Mouse (Mus musculus) limb, embryonic 15.5 days (tissue): Measurements from ENCODE around the gene Psmd3. TPM values are rescaled to one million over a fixed set of nuclear protein-coding genes. Genes with fewer than 3 reads are reported as not detected.
"Not testable (repeated sequence)": the region's sequence is repeated elsewhere in the genome, so short reads cannot be mapped to it uniquely, and the experiment has no call there.

Source experiments
- ATAC-seq: fragments of 200-750 bp; cut with Nextera tagmentation; 2 replicates; pipeline ENCODE4 v1.8.0; 2017; ENCODE audit warnings: low read depth, moderate TSS enrichment; ENCODE audit not compliant: insufficient number of reproducible peaks, low FRiP score, low TSS enrichment
- H3K27ac ChIP-seq: fragments of 300-500 bp; sonication (generic); 2 replicates; pipeline ENCODE4 v1.5.1; 2015; ENCODE audit warnings: moderate library complexity, mild to moderate bottlenecking, inconsistent platforms
- H3K27me3 ChIP-seq: fragments of 300-500 bp; sonication (generic); 2 replicates; pipeline ENCODE4 v1.6.1; 2015; ENCODE audit warnings: inconsistent platforms
- H3K36me3 ChIP-seq: fragments of 300-500 bp; sonication (generic); 2 replicates; pipeline ENCODE4 v1.6.1; 2015; ENCODE audit warnings: inconsistent platforms
- H3K4me1 ChIP-seq: fragments of 300-500 bp; sonication (generic); 2 replicates; pipeline ENCODE4 v1.6.1; 2015; ENCODE audit warnings: inconsistent platforms
- H3K4me2 ChIP-seq: fragments of 300-500 bp; sonication (generic); 2 replicates; pipeline ENCODE4 v1.6.1; 2015; ENCODE audit warnings: mild to moderate bottlenecking, inconsistent platforms
- H3K4me3 ChIP-seq: fragments of 300-500 bp; sonication (generic); 2 replicates; pipeline ENCODE4 v1.5.1; 2015; ENCODE audit warnings: mild to moderate bottlenecking, inconsistent platforms
- H3K9ac ChIP-seq: fragments of 300-500 bp; sonication (generic); 2 replicates; pipeline ENCODE4 v1.6.1; 2015; ENCODE audit warnings: inconsistent platforms
- H3K9me3 ChIP-seq: fragments of 300-500 bp; sonication (generic); 2 replicates; pipeline ENCODE4 v1.6.1; 2016; ENCODE audit warnings: inconsistent platforms
- WGBS: fragments of 180-500 bp; shearing (Covaris S2); methylation state at CpG from one replicate; pipeline ENCODE4 v1.1.7; 2015; 5-methylcytosine and 5-hydroxymethylcytosine counted together
- polyA plus RNA-seq: library from polyadenylated mRNA; unstranded; fragments of >200 nt; fragmentation: Nextera tagmentation; extraction: Ambion mirVana; gene quantifications from 2 replicates; pipeline ENCODE4 v1.2.1, GENCODE M21; 2015

Psmd3 gene
- polyA plus RNA-seq, 1 experiment from 2014 or later: 197 TPM

DNA sequence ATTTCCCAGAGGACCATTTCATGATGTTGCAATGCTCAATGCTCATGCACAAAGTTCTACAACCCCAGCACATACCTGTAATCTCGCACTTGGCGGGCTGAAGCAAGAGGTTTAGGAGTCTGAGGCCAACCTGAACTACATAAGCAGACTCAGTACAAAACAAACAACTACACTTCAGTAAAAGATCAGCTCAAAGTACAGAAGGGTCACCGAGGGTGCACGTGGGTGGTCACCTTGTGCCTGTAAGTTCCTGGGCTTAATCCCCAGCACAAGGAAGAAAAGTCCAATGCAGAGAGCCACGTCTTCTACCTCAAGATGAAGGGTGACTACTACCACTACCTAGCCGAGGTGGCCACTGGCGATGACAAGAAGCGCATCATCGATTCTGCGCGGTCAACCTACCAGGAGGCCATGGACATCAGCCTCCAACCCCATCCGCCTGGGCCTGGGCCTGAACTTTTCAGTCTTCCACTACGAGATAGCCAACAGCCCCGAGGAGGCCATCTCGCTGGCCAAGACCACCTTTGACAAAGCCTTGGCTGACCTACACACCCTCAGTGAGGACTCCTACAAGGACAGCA is 43.7 kb downstream of the Psmd3 start:
- H3K9ac ChIP-seq: no peak overlapping the region
- no peak overlapping the region for H3K27ac ChIP-seq
- H3K4me3 ChIP-seq: no peak overlapping the region
- peaks cover 17% of the 10 kb centered on the region for H3K4me1 ChIP-seq
- no peak overlapping the region for H3K4me2 ChIP-seq
- no peak for ATAC-seq
- no peaks in the 10 kb centered on the region for H3K27me3 ChIP-seq
- WGBS: 95% methylated on average over 15 of the region's 15 CpGs
- peaks cover 32% of the 10 kb centered on the region for H3K36me3 ChIP-seq
- no peaks in the 10 kb centered on the region for H3K9me3 ChIP-seq

- H3K27me3 ChIP-seq: no peaks in the 10 kb centered on the region
- peak within 1 kb of the TSS; percentile 82 for H3K27ac ChIP-seq
- H3K4me3 ChIP-seq: peak within 1 kb of the TSS; percentile 72
- peak within 1 kb of the TSS; percentile 50 for H3K9ac ChIP-seq
- H3K4me1 ChIP-seq: peaks cover 16% of the 10 kb centered on the region
- H3K4me2 ChIP-seq: peak within 1 kb of the TSS; percentile 63
- peaks cover 26% of the 10 kb centered on the region for H3K36me3 ChIP-seq
- peak; percentile 85 for ATAC-seq
- H3K9me3 ChIP-seq: no peaks in the 10 kb centered on the region
- WGBS: under 1% methylated on average over 16 of the region's 16 CpGs
Measured at GRCm38 (mm10) chr11:98729119-98729588, 46.8 kb downstream of the Psmd3 start, which contains the start of gene Med24. Med24 (minus strand) TSS chr11:98729435.

DNA sequence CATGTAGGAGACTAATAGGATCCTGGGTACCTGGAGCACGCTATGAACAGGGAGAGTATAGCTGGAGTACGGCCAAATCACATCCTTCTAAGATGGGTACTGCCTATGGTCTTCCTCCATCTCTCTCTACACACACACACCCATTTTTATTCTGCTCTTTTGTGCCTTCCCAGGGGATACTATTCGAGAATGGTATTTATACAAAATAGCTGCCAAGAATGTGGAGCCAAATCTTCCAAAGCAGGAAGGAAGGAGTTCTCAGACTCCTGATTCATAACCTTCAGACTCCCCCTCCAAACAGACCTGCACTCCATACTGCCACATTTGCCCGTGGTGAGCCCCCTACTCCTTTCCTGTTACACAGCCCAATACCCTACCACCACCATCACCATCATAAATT is 48.4 kb downstream of the Psmd3 start:
- Histone ChIP-seq H3K27ac (peak overlapping the region; percentile 29; the same call in 1 of the 2 replicates), H3K9ac (no peak overlapping the region), H3K36me3 (peaks cover 15% of the 10 kb centered on the region), H3K27me3 (no peaks in the 10 kb centered on the region), H3K9me3 (no peaks in the 10 kb centered on the region), H3K4me1 (peaks cover 16% of the 10 kb centered on the region), H3K4me3 (no peak overlapping the region), H3K4me2 (no peak overlapping the region)
- no peak for ATAC-seq
- 58% methylated on average over 4 of the region's 4 CpGs for WGBS

- ATAC-seq: no peak; the same call in 1 of the 2 replicates
- H3K4me3 ChIP-seq: no peak overlapping the region
- H3K27me3 ChIP-seq: no peaks in the 10 kb centered on the region
- H3K9ac ChIP-seq: no peak overlapping the region
- H3K27ac ChIP-seq: no peak overlapping the region
- H3K9me3 ChIP-seq: no peaks in the 10 kb centered on the region
- H3K4me2 ChIP-seq: no peak overlapping the region
- peaks cover 12% of the 10 kb centered on the region for H3K36me3 ChIP-seq
- peaks cover 16% of the 10 kb centered on the region for H3K4me1 ChIP-seq
- 50% methylated on average over 5 of the region's 5 CpGs for WGBS
Measured at GRCm38 (mm10) chr11:98731134-98731533, 48.8 kb downstream of the Psmd3 start.

DNA sequence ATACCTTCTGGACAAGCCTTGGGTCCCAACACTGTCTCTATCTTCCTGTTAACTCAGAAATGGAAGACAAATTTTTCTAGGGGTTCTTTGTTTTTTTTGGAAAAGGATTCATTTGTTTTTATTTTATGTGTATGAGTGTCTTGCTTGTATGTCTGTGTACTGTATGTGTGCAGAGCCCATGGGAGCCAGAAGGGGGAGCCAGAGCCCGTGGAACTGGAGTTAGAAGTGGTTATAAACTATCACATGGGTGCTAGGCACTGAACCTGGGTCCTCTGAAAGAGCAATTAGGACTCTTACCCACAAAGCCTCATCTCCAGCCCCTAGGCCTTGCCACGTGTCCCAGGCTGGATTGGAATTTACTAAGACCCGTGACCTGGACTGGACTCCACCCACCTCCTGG is 51.7 kb downstream of the Psmd3 start:
- Histone ChIP-seq H3K27me3 (no peaks in the 10 kb centered on the region), H3K9me3 (no peaks in the 10 kb centered on the region), H3K27ac (no peak overlapping the region), H3K4me1 (peaks cover 8% of the 10 kb centered on the region), H3K9ac (no peak overlapping the region), H3K36me3 (no peaks in the 10 kb centered on the region), H3K4me3 (no peak overlapping the region), H3K4me2 (no peak overlapping the region)
- 78% methylated on average over 3 of the region's 3 CpGs for WGBS
- ATAC-seq: no peak

DNA sequence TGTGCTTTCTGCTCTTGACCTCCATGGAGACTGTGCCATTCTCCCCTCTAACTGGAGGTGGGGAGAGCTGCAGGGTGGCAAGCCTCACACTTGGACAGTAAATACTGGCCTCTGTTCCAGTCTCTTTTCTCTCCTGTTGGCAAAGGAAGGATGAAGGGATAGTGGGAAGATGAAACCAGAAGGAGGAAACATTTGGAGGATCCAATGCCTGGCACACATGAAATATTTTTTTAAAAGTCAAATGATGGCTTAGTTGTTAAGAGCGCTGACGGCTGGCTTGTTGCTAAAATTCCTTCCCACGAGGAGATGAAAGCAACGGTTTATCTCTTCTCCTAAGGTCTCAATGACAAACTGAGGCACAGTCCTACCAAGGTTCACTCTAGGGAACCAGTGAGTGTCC is 52.8 kb downstream of the Psmd3 start:
- Histone ChIP-seq H3K4me1 (peaks cover 13% of the 10 kb centered on the region), H3K4me2 (no peak overlapping the region)
- 92% methylated on average over 4 of the region's 4 CpGs for WGBS

GRCm38 (mm10) chr11:98736176-98736575 is 53.8 kb downstream of the Psmd3 start:
- Histone ChIP-seq H3K4me2 (no peak overlapping the region), H3K4me1 (peaks cover 22% of the 10 kb centered on the region), H3K9me3 (no peaks in the 10 kb centered on the region), H3K27me3 (no peaks in the 10 kb centered on the region), H3K27ac (no peak overlapping the region), H3K9ac (no peak overlapping the region), H3K36me3 (no peaks in the 10 kb centered on the region), H3K4me3 (no peak overlapping the region)
- no peak for ATAC-seq
- 71% methylated on average over 1 of the region's 1 CpGs for WGBS

More for the DNA sequence above, 52.8 kb downstream of the Psmd3 start:
- Histone ChIP-seq H3K27me3 (no peaks in the 10 kb centered on the region), H3K4me3 (no peak overlapping the region), H3K36me3 (no peaks in the 10 kb centered on the region), H3K27ac (no peak overlapping the region), H3K9me3 (no peaks in the 10 kb centered on the region), H3K9ac (no peak overlapping the region)
- no peak for ATAC-seq

DNA sequence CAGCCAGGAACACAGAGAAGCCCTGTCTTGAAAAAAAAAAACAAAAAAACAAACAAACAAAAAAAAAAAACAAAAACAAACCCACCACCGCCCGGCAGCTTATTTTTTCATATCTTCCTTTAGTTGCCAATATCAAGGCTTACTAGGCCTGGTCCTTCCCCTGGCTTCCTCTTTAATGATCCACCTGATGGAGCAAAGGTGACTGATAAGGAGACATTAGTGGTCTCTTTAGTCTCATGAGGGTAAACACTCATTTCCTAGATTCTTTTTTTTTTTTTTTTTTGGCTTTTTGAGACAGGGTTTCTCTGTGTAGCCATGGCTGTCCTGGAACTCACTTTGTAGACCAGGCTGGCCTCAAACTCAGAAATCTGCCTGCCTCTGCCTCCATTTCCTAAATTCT is 54.9 kb downstream of the Psmd3 start:
- H3K36me3 ChIP-seq, H3K9ac ChIP-seq, H3K27me3 ChIP-seq, H3K27ac ChIP-seq, H3K4me3 ChIP-seq, H3K4me2 ChIP-seq, H3K9me3 ChIP-seq, ATAC-seq: not testable (repeated sequence)
- H3K4me1 ChIP-seq: peaks cover 21% of the 10 kb centered on the region
- WGBS: 92% methylated on average over 2 of the region's 2 CpGs

- Histone ChIP-seq H3K4me3 (no peak overlapping the region), H3K27me3 (no peaks in the 10 kb centered on the region), H3K9ac (no peak overlapping the region), H3K4me1 (peaks cover 30% of the 10 kb centered on the region), H3K36me3 (no peaks in the 10 kb centered on the region), H3K9me3 (no peaks in the 10 kb centered on the region), H3K27ac (no peak overlapping the region), H3K4me2 (no peak overlapping the region)
- WGBS: 48% methylated on average over 4 of the region's 4 CpGs
- ATAC-seq: no peak
Measured at GRCm38 (mm10) chr11:98738428-98738911, 56.1 kb downstream of the Psmd3 start.

DNA sequence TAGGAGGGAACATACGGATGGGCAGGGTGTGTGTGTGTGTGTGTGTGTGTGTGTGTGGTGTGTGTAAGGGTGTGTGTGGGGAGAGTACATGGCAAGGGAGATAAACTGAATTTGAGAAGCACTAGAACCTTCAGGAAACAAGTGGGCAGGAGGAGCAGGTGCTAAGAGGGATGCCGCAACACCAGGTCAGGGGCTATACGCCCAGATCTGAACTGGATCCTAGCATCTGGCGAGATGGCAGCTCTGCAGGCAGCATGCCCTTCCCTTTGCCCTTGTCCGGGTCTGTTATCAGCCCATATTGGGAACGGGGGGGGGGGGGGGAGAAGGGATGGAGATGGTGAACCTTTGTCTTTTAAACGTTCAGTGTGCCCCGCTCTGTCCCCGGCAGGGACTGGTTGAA is 56.6 kb downstream of the Psmd3 start:
- H3K4me3 ChIP-seq: no peak overlapping the region
- 71% methylated on average over 9 of the region's 9 CpGs for WGBS
- no peak overlapping the region for H3K4me2 ChIP-seq
- H3K27ac ChIP-seq: no peak overlapping the region
- H3K9ac ChIP-seq: no peak overlapping the region
- H3K9me3 ChIP-seq: no peaks in the 10 kb centered on the region
- no peak for ATAC-seq
- no peaks in the 10 kb centered on the region for H3K36me3 ChIP-seq
- peaks cover 35% of the 10 kb centered on the region for H3K4me1 ChIP-seq
- no peaks in the 10 kb centered on the region for H3K27me3 ChIP-seq

DNA sequence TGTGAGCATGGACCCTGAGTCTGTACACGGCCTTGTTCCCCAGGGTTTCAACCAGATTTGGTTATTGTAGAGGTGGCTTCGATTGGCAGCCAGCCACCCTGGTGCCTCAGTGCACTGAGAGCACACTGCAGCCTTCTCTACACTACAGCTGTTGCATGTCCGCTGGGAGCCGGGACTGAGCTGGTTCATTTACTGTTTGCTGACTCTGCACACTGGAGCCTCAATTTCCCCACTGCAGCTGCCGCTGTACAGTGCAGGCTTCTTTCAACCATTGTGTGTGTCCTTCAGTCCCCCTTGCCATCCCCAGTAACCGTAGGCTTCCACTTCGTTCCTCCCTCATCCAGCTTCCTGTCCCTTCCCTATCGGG is 57.7 kb downstream of the Psmd3 start:
- 10% methylated on average over 8 of the region's 8 CpGs for WGBS
- Histone ChIP-seq H3K9me3 (no peaks in the 10 kb centered on the region), H3K9ac (0 out of 2 replicates have a peak overlapping the region, but pooled peaks have one; percentile 15)

DNA sequence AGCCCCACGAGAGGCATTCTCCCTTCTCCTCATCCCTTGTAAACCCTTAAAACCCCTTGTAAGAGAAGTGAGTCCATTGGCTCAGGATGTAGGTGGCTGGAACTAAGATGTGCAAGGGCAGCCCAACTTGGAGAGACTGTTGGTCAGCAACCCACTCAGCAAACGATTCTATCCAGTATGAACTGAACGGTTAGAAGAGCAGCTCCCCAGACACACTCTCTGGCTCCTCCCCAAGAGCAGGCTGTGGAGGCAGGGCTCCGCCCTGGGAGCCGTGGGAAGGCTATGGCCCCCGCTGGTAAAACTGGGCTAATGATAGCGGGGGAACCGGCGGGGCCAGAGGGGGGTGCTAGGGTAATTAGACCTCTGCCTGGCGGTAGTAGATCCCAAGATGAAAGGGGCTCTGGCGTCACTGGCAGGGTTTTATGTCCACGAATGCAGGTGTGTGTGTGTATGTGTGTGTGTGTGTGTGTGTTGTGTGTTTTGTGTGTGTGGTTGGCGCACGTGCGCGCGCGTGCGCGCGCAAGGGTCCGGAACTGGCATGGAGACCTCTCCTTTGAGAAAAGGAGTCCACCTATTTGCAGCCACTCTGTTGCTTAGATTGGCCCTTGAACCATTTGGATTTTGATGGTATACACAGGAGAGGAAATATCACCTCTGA is 58.2 kb downstream of the Psmd3 start, which contains the start of gene Thra:
Gene Thra, plus strand, starts transcription at position 246 of the 658 bp plus-strand sequence.
- Histone ChIP-seq H3K27ac (peak within 1 kb of the TSS; percentile 92), H3K36me3 (no peaks in the 10 kb centered on the region), H3K4me3 (peak within 1 kb of the TSS; percentile 91), H3K9me3 (no peaks in the 10 kb centered on the region), H3K4me1 (peaks cover 50% of the 10 kb centered on the region), H3K4me2 (peak within 1 kb of the TSS; percentile 84), H3K9ac (peak within 1 kb of the TSS; percentile 96), H3K27me3 (no peaks in the 10 kb centered on the region)
- ATAC-seq: no peak
- under 1% methylated on average over 22 of the region's 22 CpGs for WGBS

More for the DNA sequence above, 57.7 kb downstream of the Psmd3 start:
- Histone ChIP-seq H3K27me3 (no peaks in the 10 kb centered on the region), H3K4me2 (peak overlapping the region; percentile 84), H3K4me1 (peaks cover 46% of the 10 kb centered on the region), H3K27ac (peak overlapping the region; percentile 92), H3K4me3 (peak overlapping the region; percentile 91), H3K36me3 (no peaks in the 10 kb centered on the region)
- ATAC-seq: no peak
